Mouse (Mus musculus): ENCODE data around the gene Tenm4. TPM values are rescaled to one million over a fixed set of nuclear protein-coding genes. Genes with fewer than 3 reads are reported as not detected.

Tenm4 gene
- total and polyA plus RNA-seq, 3 experiments: 9.2 to 15.2 TPM; not detected in 1

GRCm38 (mm10) chr7:96667688-96668087 is 496.6 kb downstream of the Tenm4 start:
- Histone ChIP-seq H3K9ac (ENCODE audit: control insufficient read depth, low read depth, low read length, poor library complexity, severe bottlenecking) (no peak overlapping the region), H3K9me3 (replicated peaks; ENCODE audit: insufficient read depth, low read length) (no peaks in the 10 kb centered on the region), H3K36me3 (ENCODE audit: control insufficient read depth in 1 of 2, insufficient read depth in 2 of 2, low read length in 2 of 2) (no peaks in the 10 kb centered on the region), H3K27me3 (ENCODE audit: control insufficient read depth in 1 of 2, insufficient read depth in 2 of 2, low read length in 2 of 2) (no peaks in the 10 kb centered on the region; a peak in 1 of 4 replicates), H3K27ac (ENCODE audit: control insufficient read depth, low read depth, low read length) (no peak overlapping the region), H3K4me3 (ENCODE audit: control insufficient read depth in 1 of 2, insufficient read depth in 1 of 2, low read depth in 2 of 2, low read length in 2 of 2) (no peak overlapping the region), H3K79me2 (ENCODE audit: control insufficient read depth, insufficient read depth, low read length, poor library complexity) (no peaks in the 10 kb centered on the region), H3K4me1 (ENCODE audit: control insufficient read depth in 1 of 2, insufficient read depth in 2 of 2, low read length in 2 of 2) (no peaks in the 10 kb centered on the region)
- no peak for TF ChIP-seq TAL1 (IDR thresholded peaks at IDR 0.05; ENCODE audit: low read length)
- no peak for TF ChIP-seq CHD1 (IDR thresholded peaks at IDR 0.05; ENCODE audit: low read depth, low read length)
- TF ChIP-seq TCF12 (IDR thresholded peaks at IDR 0.05; ENCODE audit: low read depth, low read length): no peak
- no peak for TF ChIP-seq ETS1 (IDR thresholded peaks at IDR 0.05; ENCODE audit: low read depth, low read length)
- no peak for DNase-seq (ENCODE audit: low read depth, low spot score)

- Histone ChIP-seq H3K27ac (ENCODE audit: control insufficient read depth, low read depth, low read length) (no peak overlapping the region), H3K4me3 (ENCODE audit: control insufficient read depth in 1 of 2, insufficient read depth in 1 of 2, low read depth in 2 of 2, low read length in 2 of 2) (no peak overlapping the region), H3K9ac (ENCODE audit: control insufficient read depth, low read depth, low read length, poor library complexity, severe bottlenecking) (no peak overlapping the region), H3K4me1 (ENCODE audit: control insufficient read depth in 1 of 2, insufficient read depth in 2 of 2, low read length in 2 of 2) (no peaks in the 10 kb centered on the region), H3K36me3 (ENCODE audit: control insufficient read depth in 1 of 2, insufficient read depth in 2 of 2, low read length in 2 of 2) (no peaks in the 10 kb centered on the region), H3K9me3 (replicated peaks; ENCODE audit: insufficient read depth, low read length) (no peaks in the 10 kb centered on the region), H3K79me2 (ENCODE audit: control insufficient read depth, insufficient read depth, low read length, poor library complexity) (no peaks in the 10 kb centered on the region), H3K27me3 (ENCODE audit: control insufficient read depth in 1 of 2, insufficient read depth in 2 of 2, low read length in 2 of 2) (no peaks in the 10 kb centered on the region; a peak in 1 of 4 replicates)
- no peak for DNase-seq (ENCODE audit: low read depth, low spot score)
- TF ChIP-seq MYB (IDR thresholded peaks at IDR 0.05; ENCODE audit: low read depth, low read length): no peak
- no peak for TF ChIP-seq GATA1 (IDR thresholded peaks at IDR 0.05; ENCODE audit: low read depth, low read length)
- no peak for TF ChIP-seq CHD2 (IDR thresholded peaks at IDR 0.05; ENCODE audit: low read length)
- no peak for TF ChIP-seq MXI1 (IDR thresholded peaks at IDR 0.05; ENCODE audit: low read depth, low read length)
- TF ChIP-seq ELF1 (IDR thresholded peaks at IDR 0.05; ENCODE audit: low read depth, low read length): no peak
- no peak for TF ChIP-seq EP300 (IDR thresholded peaks at IDR 0.05; ENCODE audit: low read depth in 1 of 2, low read length in 2 of 2)
- TF ChIP-seq POLR2AphosphoS5 (IDR thresholded peaks at IDR 0.05; ENCODE audit: borderline replicate concordance, low read depth, low read length): no peak
- no peak for TF ChIP-seq MAFK (IDR thresholded peaks at IDR 0.05; ENCODE audit: borderline replicate concordance, low read depth, low read length)
- TF ChIP-seq USF1 (IDR thresholded peaks at IDR 0.05; ENCODE audit: low read depth, low read length): no peak
Measured at GRCm38 (mm10) chr7:96670095-96670494, 499.0 kb downstream of the Tenm4 start.

- no peak for DNase-seq (ENCODE audit: low read depth, low spot score)
- H3K9me3 ChIP-seq (replicated peaks; ENCODE audit: insufficient read depth, low read length): no peaks in the 10 kb centered on the region
- H3K27ac ChIP-seq (ENCODE audit: control insufficient read depth, low read depth, low read length): no peak overlapping the region
- H3K4me1 ChIP-seq (ENCODE audit: control insufficient read depth in 1 of 2, insufficient read depth in 2 of 2, low read length in 2 of 2): no peaks in the 10 kb centered on the region
- H3K36me3 ChIP-seq (ENCODE audit: control insufficient read depth in 1 of 2, insufficient read depth in 2 of 2, low read length in 2 of 2): no peaks in the 10 kb centered on the region
- TF ChIP-seq CHD2 (IDR thresholded peaks at IDR 0.05; ENCODE audit: low read length) (no peak), BHLHE40 (IDR thresholded peaks at IDR 0.05; ENCODE audit: borderline replicate concordance, low read depth, low read length) (no peak), GATA1 (IDR thresholded peaks at IDR 0.05; ENCODE audit: low read depth, low read length) (no peak), MYB (IDR thresholded peaks at IDR 0.05; ENCODE audit: low read depth, low read length) (no peak), USF1 (IDR thresholded peaks at IDR 0.05; ENCODE audit: low read depth, low read length) (no peak), ETS1 (IDR thresholded peaks at IDR 0.05; ENCODE audit: low read depth, low read length) (no peak), HCFC1 (IDR thresholded peaks at IDR 0.05; ENCODE audit: low read depth, low read length) (no peak), CHD1 (IDR thresholded peaks at IDR 0.05; ENCODE audit: low read depth, low read length) (no peak), NRF1 (IDR thresholded peaks at IDR 0.05; ENCODE audit: insufficient read depth, low read depth, low read length, poor library complexity, severe bottlenecking) (no peak), JUND (IDR thresholded peaks at IDR 0.05; ENCODE audit: low read depth, low read length) (no peak), ELF1 (IDR thresholded peaks at IDR 0.05; ENCODE audit: low read depth, low read length) (no peak), MEF2A (IDR thresholded peaks at IDR 0.05; ENCODE audit: extremely low read depth, insufficient replicate concordance, low read depth, low read length, poor library complexity, severe bottlenecking) (no peak), MAZ (IDR thresholded peaks at IDR 0.05; ENCODE audit: low read depth, low read length) (no peak), MXI1 (IDR thresholded peaks at IDR 0.05; ENCODE audit: low read depth, low read length) (no peak), ZKSCAN1 (IDR thresholded peaks at IDR 0.05; ENCODE audit: low read depth, low read length) (no peak), TCF12 (IDR thresholded peaks at IDR 0.05; ENCODE audit: low read depth, low read length) (no peak), ZNF384 (IDR thresholded peaks at IDR 0.05; ENCODE audit: low read depth, low read length) (no peak), SIN3A (IDR thresholded peaks at IDR 0.05; ENCODE audit: low read length) (no peak), E2F4 (IDR thresholded peaks at IDR 0.05; ENCODE audit: borderline replicate concordance, low read depth, low read length) (no peak)
- H3K9ac ChIP-seq (ENCODE audit: control insufficient read depth, low read depth, low read length, poor library complexity, severe bottlenecking): no peak overlapping the region
- no peaks in the 10 kb centered on the region; a peak in 1 of 4 replicates for H3K27me3 ChIP-seq (ENCODE audit: control insufficient read depth in 1 of 2, insufficient read depth in 2 of 2, low read length in 2 of 2)
- H3K79me2 ChIP-seq (ENCODE audit: control insufficient read depth, insufficient read depth, low read length, poor library complexity): no peaks in the 10 kb centered on the region
- H3K4me3 ChIP-seq (ENCODE audit: control insufficient read depth in 1 of 2, insufficient read depth in 1 of 2, low read depth in 2 of 2, low read length in 2 of 2): no peak overlapping the region
Measured at GRCm38 (mm10) chr7:96672322-96672914, 501.4 kb downstream of the Tenm4 start.
